Comparison of ENCODE assay signal across 1 mouse cellular context in the genomic region with DNA sequence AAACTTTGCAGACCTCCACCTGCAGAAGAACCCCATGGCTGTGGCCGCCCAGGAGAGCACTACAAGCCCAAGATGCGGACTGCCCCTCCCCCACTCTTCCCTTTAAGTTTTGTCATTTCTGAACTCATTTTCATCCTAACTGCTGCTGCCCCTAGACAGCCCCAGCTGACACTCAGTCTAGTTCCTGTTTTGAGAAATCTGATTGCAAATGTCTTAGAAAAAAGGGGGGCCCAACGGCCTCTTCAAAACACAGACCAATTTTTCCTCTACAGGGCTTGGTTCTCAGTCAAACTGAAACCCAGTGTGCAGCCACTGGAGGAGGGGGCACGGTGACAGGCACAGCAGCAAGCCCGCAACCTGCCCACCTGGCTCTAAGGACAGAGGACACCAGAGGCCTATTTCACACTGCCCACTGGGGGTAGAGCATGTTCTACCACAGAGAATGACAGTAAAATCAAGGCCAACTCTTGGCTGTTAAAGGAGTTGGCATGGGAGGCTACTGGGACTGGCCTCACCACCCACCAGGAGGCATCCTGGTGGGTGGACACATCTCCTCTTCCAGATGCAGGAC.
TF ChIP-seq lines count a peak whose summit lies in the region.

No protein-coding gene starts in this region.

TF ChIP-seq in CH12.LX, 34 proteins besides CTCF, POLR2A, EP300 and RAD21 (continued from another document):
- TF ChIP-seq CHD1 (IDR thresholded peaks at IDR 0.05; ENCODE audit: low read depth, low read length) (no peak; the same call in 1 of the 2 replicates), ZC3H11A (IDR thresholded peaks at IDR 0.05; ENCODE audit: low read depth, low read length) (no peak), IRF4 (IDR thresholded peaks at IDR 0.05; ENCODE audit: low read depth, low read length) (peak; percentile 100), E2F4 (IDR thresholded peaks at IDR 0.05; ENCODE audit: insufficient replicate concordance, low read depth, low read length) (no peak), ETS1 (conservative IDR thresholded peaks at IDR 0.05; ENCODE audit: low read depth, low read length) (peak; percentile 100), HCFC1 (IDR thresholded peaks at IDR 0.05; ENCODE audit: low read depth, low read length) (peak; percentile 64), GABPA (IDR thresholded peaks at IDR 0.05; ENCODE audit: insufficient replicate concordance, low read depth, low read length) (no peak), JUN (IDR thresholded peaks at IDR 0.05; ENCODE audit: insufficient read depth, low read depth, low read length) (peak; percentile 92), MAX (IDR thresholded peaks at IDR 0.05; ENCODE audit: low read length) (peak; percentile 61), ZNF384 (IDR thresholded peaks at IDR 0.05; ENCODE audit: low read depth, low read length) (peak; percentile 88)
